Mouse (Mus musculus) adrenal gland, postnatal 4 days (tissue): Measurements from ENCODE around the gene Ror1. TPM values are rescaled to one million over a fixed set of nuclear protein-coding genes. Genes with fewer than 3 reads are reported as not detected.

Experiments used
- DNase-seq, 2 experiments: peaks; one replicate each; pipeline ENCODE4 v3.0.0; 2021 to 2022; ENCODE audit warnings: low spot score in 2 of 2, mixed read lengths in 2 of 2
- total RNA-seq, 2 experiments: library from RNA; stranded (reverse); gene quantifications; 2 replicates each; pipeline ENCODE4 v1.2.3; 2021

Ror1 gene
- total RNA-seq, 2 experiments from 2014 or later, result 12.0 to 13.6 TPM

DNA sequence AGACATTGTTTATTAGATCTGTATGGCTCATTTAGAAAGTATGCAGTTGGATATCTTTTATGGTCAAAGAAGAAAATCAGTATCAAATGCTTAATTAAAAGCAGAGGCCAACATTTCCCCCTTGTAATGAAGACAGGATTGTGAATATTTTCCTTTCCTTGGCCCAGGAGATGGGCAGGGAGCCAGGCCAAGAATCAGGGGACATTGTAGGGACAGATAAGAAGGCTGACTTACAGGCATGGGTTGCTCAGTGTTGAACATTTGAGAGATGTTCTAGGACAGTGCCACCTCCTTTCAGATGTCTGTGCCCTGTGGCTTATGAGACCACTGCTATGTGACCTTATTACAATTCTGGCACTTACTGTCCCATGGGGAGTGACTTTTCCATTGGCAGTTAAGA is 18.6 kb downstream of the Ror1 start:
- no peak for DNase-seq

DNA sequence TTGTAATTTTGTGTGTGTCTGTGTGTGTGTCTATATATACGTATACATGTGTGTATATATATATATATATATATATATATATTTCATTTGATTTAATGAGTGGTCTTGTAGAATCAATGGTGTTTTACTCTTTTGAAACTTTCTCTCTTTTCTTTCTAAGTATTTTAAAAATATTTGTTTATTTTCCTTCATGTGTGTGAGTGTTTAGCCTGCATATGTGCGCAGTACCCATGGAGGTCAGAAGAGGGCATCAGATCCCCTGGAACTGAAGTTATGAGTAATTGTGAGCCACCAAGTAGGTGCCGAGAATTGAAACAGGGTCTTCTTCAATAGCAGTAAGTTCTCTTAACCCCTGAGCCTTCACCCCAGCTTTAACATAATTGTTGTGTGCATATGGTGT is 20.8 kb downstream of the Ror1 start:
- DNase-seq, result no peak

DNA sequence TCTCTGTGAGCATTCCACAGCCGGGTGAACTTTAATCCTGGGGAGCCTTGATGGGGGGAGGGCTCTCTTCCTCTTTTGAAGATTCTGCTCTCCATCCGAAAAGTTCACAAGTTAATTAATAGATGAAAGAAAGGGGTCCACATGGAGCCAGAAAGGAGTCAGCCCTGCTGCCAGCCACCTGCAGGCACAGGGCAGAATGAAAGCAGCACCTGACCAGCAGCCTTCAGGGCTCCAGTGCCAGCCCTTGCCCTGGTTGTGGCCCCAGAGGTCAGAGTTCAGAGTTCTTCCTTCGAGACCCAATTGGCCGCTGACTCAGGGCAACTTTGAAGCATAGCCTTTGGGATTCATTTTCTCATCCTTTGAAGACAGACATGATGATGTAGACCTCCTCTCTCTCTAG is 23.1 kb downstream of the Ror1 start:
- no peak for DNase-seq

DNA sequence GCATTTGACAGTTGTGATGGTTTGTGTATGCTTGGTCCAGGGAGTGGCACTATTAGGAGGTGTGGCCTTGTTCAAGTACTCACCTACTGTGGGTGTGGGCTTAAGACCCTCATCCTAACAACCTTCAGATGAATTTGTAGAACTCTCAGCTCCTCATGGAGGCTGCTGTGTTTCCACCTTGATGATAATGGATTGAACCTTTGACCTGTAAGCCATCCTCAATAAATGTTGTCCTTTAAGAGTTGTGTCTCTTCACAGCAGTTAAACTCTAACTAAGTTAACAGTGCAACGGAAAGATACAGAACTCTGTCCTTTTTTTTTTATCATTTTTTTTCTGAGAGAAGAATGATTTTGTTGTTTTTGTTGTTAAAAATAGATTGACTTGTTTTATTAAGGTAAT is 23.8 kb downstream of the Ror1 start:
- no peak for DNase-seq

DNA sequence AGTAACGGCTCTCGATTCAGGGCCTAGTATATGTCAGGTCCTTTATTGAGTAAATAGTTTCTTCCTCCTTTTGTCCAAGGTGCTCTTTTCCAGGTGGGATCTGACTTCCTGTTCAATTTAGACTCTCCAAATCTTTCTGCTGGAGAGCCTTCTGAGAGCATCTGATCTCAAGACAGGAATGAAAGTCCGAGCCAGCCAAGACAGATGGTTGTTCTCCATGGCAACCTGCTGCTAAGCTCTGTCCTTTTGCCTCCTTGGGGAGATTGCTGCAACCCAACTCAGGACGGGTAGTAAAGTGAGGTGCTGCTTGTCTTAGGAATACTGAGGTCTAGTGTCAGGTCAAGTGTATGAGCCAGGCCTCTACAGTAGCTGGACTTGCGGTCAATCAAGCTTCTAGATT is 25.0 kb downstream of the Ror1 start:
- no peak for DNase-seq

DNA sequence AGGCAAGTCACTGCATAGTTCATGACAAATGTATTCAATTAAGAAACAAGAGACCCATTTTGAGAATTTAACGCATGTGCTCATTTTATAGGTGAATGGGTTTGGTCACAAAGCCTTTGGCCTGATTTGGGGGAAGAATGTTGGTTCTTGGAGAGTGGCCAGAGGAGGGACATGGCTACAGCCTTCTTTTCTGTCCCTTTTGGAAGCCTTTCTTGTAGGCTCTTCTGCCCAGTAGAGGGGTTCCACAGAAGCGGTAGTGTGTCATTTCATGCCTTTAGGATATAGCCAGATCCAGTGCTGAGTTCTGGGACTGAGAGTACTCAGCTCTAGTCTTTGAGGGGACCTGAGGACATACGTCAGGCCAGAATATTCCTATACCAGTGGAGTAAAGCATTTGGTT is 26.8 kb downstream of the Ror1 start:
- DNase-seq, result no peak

DNA sequence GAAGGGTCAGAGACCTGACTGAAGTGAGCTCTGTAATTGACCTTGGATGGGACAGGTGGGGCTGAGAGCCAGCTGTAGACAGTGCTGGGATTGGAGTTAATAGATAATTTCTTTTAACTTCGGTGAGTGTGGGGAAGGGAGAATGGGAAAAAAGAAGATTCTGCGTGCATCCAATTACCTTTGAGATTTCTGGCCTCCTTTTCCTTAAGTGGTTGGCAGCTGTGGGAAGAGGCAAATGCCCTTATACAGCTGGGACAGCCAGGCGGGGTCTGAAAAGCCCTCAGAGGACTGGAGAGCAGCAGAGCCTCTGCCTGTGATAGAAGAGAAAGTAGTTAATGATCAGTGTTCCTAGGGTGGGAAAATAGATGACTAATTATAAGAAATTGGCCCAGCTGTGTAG is 27.9 kb downstream of the Ror1 start:
- DNase-seq, result no peak

DNA sequence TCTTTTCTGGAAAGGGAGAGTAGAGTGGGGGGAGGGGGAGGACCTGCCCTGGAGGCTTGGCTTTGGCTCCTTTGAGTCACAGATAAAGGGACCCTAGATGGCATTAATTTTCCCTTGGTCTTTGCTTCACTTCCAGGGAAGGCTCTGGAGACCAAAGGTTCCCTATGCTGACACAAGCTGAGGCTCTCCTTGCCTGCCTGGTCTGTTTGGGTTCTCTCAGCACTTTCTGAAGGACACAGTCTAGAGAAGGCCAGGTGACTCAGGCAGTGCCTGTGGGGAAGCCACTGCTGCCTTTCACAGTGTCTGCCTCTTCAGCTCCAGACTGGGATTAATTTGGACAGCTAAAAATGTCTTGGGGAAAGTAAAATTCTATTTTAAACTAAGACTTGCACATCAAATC is 28.5 kb downstream of the Ror1 start:
- DNase-seq, result no peak

DNA sequence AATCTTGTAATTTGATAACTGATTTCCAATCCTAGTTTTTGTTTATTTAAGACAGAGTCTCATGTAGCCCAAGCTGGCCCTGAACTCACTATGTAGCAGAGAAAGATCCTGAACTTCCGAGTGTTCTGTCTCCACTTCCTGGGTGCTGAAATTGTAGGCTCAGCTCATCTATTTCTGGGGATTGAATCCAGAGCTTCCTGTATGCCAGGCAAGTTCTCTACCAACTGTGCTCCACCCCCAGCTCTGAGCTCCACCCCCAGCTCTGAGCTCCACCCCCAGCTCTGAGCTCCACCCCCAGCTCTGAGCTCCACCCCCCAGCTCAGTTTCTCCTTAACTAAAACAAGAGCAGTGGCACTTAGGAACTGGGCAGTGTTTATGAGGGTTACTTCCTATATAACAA is 29.3 kb downstream of the Ror1 start:
- no peak for DNase-seq

DNA sequence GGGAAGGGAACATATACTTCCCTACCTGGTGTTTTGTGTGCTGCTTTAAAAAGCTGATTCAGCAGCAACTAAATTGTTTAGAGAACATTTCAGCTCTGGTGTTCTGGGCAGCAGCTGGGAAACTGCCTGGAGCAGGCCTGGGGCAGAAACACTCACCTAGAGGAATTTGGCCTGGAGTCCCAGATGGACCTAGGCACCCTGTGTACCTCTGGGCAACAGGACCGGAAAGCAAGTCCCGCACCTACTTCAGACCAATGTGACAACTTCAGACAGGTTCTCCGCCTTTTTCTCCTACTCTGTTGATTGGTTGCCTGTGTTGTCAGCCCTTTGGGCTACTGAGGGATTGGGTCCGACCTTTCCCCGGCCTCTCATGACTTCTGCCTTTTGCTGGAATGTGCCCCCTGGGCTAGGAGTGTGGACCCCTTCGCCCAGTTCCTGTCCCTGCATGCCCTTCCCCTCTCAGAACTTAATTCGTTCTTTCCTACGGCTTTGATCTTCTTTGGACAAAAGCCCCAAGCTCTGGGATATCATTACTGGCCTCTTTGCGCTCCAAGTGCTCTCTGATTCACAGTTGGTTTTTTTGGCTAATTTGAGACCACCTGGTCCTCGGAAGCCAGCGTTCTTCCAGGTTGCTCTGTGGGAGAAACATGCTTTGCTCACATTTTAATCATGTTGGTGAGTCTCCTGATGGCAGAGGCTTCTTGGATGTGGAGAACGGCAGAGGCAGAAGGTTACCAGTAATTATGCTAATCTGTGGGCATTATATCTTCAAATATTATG is 31.1 kb downstream of the Ror1 start:
- no peak for DNase-seq

DNA sequence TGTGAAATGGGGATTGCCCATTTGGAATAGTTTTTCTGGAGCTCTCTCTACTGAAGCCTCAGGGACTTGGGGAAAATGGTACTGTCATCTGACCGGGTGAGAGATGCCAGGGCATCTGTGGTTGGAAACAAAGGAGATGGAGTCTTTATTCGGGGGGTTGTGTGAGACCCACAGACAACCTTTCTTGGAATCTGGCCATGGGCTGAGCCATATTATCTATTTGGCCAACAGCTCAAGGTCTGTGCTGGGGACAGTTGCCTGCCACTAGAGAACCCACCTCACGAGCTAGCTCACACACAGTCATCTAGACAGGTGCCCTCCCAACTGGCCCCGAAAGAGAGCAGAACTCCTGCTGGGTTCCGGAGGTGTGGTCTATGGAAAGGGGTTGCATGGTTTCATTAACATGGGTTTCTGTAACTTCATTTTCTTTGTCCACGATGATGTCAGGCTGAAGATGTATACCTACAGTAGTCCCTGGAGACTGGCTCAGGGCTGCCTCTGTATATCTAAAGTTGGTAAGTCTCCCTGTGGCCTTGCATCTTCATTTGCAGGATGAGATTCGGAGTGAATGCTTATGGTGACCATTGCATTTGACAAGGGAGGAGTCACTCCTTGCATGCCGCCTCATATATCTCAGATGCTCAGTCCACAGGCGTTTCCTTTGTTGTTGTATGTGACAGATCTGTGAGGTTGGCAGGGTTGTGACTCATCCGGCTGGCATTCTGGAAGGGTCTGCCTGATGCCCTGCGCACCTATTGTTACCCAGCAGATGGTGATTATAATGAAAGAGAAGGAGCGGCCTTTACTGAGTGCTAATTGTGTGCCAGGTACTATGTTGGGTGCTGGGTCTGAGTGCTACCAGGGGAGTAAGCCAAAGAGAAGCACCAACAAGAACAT is 32.7 kb downstream of the Ror1 start:
- DNase-seq, result no peak

DNA sequence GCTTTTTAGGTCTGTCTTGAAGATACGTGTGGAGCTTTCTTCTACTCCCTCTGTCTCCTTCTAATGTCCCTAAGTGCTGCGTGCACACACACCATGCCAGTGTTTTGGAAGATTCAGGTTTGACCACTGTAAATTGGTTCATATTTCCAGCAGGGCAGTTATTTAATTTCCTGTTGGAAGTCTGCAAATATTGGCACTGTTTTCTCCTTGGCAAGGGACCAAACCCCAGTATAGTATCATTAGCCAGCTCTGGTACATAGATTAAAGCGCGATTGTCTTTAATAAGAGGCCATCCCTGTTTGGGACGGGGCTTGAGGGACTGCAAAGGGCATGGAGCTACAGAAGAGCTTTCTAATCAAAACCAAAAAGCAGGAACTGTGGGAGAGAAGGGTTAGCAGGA is 33.6 kb downstream of the Ror1 start:
- no peak for DNase-seq

DNA sequence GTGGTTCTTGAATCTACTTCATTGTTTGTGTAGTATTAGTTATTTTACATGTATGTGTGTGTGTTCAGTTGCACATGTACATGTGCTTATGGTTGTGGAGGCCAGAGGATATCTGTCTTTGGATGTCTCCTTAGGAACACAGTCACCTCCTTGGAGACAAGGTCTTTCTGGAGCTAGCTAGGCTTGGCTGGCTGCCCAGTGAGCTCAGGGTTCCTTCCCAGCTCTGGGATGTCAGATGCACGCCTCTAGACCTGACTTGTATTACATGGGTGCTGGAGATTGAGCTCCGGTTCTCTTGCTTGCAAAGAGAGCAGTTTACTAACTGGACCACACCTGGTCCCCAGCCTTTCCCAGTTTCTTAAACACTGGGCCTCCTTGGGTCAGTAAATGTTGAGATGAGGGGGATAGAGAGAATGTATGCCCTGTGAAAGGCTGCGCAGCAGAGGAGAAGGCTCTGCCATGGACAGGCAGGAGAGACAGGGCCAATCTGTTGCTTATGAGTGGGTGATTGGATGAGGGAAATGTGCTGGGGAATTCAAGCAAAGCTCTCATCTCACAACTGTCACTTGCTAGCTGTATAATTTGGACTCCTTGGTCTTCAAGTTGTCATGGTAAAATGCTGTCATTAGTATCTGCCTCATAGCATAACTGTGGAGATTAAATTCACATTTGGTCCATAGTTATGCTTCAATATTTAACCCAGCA is 35.3 kb downstream of the Ror1 start:
- no peak for DNase-seq

DNA sequence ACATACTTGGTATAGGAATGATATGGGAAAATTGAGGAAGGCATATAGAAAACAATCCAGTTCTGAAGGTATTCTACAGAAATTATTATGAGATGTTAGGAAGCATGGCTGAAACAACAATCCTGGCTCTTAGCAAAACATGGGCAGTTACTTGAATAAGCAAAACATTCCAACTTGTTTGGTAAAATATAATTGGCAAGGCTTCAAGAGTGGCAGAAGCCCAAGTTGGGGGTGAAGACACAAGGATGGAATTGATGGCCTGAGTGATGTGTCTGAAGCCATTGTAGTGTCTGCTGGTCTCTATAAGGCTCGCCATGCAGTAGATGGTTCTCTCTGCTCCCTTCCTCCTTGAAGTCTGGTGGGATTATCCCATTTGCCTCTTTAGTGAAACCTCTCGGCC is 35.9 kb downstream of the Ror1 start:
- no peak for DNase-seq

DNA sequence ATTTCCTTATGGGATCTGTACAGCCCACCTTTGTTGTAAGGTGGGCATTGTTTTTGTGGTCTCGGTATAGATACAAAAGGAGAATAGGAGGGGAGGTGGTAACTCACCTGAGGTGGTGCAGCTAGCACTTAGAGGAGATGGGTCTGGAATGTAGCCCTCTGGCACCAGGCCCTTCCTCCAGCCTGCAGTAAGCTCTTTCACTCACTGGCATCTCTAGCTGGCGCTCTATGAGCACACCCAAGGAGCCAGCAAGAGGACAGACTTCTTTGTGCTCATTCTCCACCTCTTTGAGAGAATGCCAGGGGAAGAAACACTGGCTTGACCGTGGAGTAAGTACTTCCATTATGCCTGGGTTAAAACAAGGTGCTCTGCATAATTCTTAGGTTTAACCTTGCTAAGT is 36.7 kb downstream of the Ror1 start:
- no peak for DNase-seq

DNA sequence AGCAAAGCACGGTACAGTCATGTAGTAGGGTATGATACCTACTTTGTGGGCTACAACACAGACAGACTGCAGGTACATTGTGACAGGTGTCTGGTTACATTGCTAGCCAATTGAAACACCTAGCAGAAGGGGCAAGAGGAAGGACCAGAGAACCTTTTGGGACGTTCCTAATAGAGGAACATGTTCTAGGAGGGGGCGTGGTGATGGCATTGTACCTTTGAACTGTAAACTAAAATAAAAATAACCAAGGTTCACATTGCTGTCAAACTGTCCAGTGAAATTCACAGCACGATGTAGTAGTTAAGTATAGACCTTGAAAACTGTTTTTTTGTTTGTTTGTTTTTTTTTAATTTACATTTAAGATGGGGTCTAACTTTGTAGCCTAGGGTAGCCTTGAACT is 40.5 kb downstream of the Ror1 start:
- no peak for DNase-seq

DNA sequence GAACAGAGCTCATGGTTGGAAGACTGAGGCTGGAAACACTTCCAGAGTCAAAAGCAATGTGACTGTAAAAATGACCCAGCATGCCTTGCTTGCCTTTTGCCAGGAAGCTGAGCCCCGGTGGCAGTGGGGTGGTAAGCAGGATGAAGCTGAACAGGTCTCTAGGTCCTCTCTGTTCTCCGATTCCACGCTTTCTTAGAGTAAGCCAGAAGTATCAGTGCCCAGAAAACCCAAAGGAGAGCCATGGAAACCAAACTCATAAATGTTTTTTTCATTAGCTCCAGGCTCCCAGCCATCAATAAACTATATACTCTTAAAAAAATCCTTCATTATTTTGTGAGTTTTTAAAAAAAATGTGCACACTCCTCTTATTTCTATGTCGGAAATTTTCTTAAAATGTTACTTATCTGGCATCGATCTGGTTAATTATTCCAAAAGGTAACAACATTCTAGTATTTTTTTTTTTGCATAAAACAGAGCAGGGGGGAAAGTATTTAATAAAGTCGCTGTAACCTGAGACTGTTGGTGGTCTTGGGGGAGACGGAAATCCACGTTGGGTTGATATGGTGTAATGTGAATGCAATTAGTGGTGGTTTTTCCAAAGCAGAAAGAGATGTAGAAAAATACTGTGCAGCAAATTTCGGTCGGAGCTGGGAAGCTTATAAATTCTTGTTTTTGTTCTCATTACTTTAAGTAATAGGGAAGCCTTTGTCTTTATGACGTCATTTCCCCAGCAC is 41.7 kb downstream of the Ror1 start:
- DNase-seq, result no peak

DNA sequence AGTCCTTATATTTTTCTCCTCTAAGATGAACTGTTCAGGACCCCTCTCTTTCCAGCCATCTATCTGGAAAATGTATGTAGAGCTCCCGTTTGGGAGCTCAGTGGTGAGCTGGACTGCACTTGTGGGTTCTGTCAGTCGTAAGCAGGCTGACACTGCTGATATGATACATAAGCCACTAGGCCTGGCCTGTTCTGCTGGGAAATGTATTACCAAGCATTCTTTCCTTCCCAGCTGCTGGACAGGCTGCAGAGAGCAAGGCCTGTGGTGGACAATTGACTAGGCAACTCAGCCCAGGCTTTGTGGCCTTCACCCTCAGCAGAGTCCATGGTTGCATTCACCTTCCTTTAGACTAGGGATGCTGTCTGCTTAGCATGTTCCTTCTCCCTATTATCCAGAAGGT is 46.0 kb downstream of the Ror1 start:
- DNase-seq, result no peak

DNA sequence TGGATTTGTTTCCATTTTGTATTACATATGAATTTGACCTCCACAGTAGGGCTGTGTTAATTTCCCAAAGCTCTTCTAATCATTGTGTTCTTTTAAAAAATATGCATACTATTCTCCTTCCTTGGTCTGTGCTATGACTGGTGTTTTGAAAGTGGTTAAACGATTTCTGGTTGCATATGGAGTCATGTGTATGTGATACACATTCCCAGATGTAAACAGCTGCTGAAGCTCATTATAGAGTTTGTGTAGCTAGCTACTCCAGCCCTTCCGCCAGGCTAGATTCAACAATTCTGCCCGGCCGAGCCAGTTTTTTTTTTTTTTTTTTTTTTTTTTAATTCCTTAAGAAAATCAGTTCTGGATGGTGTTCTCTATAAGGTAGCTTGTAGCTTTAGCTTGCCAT is 49.2 kb downstream of the Ror1 start:
- DNase-seq, result no peak

DNA sequence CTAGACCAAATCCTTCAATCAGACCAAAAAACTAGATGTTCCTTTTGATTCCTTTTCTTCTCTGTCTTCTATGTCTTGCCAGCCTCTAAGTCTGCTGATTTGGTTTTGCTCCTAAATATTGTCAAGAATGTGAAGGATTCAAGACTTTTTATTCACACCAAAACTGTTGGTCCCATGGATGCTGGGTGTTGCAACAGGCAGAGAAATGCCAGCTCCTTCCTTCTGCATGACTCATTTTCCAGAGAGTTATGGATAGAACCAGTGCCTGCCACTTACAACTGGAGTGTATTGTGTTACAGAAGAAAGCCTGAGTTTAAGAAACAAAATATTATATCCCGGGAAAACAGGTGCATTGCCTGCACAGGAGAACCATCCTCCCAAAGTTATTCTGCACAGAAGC is 55.2 kb downstream of the Ror1 start:
- no peak for DNase-seq

DNA sequence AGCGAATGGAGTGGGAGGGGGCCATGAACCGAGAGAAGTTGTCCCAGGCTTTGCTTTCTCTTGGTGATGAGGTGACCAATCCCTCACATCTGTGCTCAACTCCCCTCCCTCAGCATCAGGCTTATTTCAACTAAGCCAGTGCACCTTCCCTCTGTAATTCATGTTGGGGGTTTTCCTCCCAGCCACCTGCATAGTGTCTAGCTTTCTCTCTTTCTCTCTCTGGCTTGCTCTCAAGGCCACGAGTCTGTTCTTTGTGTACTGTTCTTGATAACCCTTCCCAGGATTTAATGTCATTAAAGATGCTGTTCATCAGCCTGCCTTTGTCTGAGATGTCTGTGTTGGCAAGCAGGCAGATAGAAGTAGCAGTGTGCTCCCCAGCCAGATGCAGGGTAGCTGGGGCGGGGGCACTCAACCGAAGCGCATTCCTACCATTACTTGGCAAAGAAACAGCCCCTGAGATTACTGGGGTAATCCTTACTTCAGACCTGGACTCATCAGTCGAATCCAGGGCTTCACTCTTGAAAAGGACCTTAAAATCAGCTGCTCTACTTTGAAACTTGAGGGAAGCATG is 59.1 kb downstream of the Ror1 start:
- DNase-seq, result no peak
